Mouse (Mus musculus): Measurements from ENCODE around the gene Gm28042.

Gene Gm28042

DNA sequence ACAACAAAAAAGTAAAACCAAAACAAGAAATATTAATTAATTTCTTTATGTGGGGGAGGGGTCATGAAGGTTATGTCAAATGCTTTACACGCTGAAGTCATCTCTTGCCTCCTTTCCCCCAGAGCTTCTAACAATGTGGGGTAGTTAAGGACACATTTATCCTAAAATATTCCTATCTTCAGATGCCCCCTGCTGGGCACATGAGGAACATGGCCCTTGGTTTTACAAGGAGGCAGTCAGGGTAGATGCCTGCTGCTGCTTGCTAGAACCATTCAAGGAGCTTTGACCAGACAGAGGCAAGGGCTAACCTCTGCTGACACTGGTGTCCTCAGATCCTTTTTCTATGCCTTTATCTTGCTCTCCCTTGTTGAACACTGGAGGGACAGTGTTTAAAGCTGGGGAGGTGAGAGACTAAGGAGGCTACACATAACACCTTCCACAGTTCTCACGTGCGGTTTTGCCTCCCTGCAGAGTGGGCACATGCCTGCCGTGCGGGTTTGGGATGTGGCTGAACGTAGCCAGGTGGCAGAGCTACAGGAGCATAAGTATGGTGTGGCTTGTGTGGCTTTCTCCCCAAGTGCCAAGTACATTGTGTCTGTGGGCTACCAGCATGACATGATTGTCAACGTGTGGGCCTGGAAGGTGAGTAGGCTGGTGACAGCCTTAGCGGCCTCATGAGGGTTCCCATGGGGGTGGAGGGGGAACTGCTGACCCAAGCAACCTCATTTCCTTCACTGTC, 15.7 kb upstream of the Gm28042 start:
- DNase-seq (ENCODE audit: low spot score in 2 of 2), result peak; percentile 23 to 39

DNA sequence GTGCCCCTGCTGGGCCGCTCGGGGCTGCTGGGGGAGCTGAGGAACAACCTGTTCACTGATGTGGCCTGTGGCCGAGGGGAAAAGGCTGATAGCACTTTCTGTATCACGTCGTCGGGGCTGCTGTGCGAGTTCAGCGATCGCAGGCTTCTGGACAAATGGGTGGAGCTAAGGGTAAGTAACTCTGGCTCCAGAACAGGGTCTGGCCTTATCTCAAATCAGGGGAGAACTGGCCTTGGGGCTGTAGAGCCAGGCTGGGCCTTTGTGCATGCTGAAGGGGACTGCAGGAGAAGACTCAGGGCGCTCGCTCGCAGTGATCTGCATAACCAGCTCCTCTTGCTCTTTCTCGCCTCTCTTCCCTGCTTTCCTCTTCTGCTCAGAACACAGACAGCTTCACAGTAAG, 14.4 kb upstream of the Gm28042 start:
- DNase-seq (ENCODE audit: low spot score in 2 of 2), result no peak

- DNase-seq (ENCODE audit: low spot score in 2 of 2), result no peak
Observed at GRCm38 (mm10) chr2:120013831-120014486, 13.3 kb upstream of the Gm28042 start.

- DNase-seq (ENCODE audit: low spot score in 2 of 2), result no peak
Observed at GRCm38 (mm10) chr2:120015882-120016281, 11.4 kb upstream of the Gm28042 start.

GRCm38 (mm10) chr2:120017599-120017998, 9.7 kb upstream of the Gm28042 start:
- no peak for DNase-seq (ENCODE audit: low spot score in 2 of 2)

DNA sequence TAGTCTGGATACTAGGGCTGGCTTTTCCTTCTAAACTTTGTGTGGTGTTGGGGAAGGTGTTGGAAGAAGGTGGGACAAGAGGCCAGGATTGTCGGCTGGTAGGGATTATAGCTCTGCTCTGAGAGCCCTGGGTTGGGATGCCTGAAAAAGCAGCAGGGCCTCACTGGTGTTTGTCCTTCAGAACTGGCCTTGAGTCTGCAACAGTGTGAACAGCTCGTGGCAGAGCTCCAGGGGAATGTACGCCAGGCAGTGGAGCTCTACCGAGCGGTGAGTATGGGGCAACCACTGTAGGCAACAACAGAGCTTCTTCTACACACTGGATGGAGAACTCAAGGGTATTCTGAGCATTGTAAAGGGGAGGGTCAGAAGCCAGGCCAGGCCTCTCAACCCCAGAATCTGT, 3.0 kb upstream of the Gm28042 start:
- no peak for DNase-seq (ENCODE audit: low spot score in 2 of 2)

DNA sequence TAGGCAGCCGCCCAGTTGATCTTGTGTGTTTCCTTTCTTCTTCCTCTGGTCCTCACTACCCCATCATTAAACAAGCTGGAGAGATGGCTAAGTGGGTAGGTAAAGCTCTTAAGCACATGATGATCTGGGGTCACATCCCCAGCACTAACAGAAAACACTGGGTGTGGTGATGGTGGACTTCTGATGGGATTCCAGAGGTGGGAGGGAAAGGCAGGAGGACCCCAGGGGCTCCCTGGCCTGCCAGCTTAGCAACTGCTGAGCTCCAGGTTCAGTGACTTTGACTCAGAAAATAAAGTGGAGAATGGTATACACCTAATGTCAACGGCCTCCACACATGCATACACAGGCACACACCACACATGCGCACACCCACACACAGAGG, 648 bp downstream of the Gm28042 start:
- no peak for DNase-seq (ENCODE audit: low spot score in 2 of 2)

DNA sequence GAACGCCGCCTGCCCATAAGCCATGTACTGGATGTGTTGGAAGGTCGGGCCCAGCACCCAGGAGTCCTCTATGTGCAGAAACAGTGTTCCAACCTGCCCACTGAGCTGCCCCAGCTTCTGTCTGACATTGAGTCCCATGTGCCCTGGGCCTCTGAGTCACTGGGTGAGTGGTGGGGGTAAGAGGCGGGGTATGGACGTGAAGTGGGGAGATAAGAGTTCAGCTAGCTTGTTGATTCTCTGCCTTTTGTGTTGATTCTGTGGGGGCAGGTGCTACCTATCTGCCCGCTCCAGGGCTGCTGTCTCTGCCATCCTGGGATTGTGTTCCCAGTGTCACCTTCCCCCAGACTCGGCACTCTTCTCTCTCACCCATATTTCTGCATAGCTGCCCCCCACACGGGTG, 3.1 kb downstream of the Gm28042 start:
- DNase-seq (ENCODE audit: low spot score in 2 of 2), result no peak

DNA sequence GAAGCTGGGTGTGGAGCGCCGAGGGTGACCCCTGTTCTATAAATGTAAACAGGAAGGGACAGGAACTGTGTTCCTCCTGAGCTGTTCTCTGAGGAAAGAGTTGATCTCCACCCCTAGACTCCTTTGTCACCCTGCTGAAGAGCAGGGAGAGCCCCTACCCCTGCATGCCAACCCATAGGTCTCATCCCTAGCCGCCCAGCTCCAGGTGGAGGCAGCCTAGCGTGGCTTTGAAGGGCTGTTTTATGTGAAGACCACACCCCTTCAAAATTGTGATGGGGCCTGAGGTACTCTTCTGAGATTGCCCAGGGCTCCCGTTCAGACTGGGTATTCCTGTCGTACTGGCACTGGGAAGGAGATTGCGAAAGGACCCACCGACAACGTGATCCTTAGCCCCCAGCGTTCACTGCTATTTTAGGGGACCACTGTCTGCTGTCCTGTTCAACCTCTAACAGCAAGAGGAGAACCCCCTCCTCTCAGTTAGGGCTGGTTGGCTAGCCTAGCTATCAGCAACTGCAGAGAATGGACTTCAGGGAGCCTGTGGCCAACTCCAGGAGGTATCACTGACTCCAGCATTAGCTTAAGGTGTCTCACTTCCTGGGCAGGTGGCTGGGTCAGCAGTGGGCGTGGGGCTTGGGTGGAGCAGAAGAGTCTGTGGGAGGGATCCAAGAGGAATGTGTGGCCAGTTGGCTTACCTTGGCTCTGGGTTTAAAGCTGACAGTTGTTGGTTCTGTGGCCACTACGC, 5.6 kb downstream of the Gm28042 start, which contains the start of gene Pla2g4b:
TSS of gene Pla2g4b (plus strand) at position 692 of the 742 bp plus-strand sequence.
- no peak for DNase-seq (ENCODE audit: low spot score in 2 of 2)

DNA sequence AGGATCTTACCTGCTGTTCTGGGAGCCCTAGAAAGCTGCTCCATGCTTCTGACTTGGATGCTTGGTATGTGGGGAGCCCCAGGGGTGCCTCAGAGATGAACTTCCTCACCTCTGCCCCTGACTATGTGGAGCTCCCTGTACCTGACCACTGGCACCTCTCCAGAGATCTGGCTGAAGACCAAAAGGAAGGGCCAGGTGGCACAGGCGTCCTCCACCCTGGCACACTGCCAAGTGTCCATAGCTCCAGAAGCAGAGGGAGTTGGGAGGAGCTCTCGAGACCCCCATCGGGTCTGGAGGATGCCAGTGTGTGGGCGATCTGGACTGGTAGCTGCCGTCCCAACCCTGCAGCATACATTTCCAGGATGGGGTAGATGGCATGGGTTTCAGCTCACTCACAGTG, 6.4 kb downstream of the Gm28042 start:
- DNase-seq (ENCODE audit: low spot score in 2 of 2), result no peak

GRCm38 (mm10) chr2:120037744-120038143, 10.5 kb downstream of the Gm28042 start:
- no peak for DNase-seq (ENCODE audit: low spot score in 2 of 2)

GRCm38 (mm10) chr2:120040991-120041390, 13.7 kb downstream of the Gm28042 start:
- no peak for DNase-seq (ENCODE audit: low spot score in 2 of 2)

GRCm38 (mm10) chr2:120044101-120044603, 16.9 kb downstream of the Gm28042 start:
- no peak for DNase-seq (ENCODE audit: low spot score in 2 of 2)

DNA sequence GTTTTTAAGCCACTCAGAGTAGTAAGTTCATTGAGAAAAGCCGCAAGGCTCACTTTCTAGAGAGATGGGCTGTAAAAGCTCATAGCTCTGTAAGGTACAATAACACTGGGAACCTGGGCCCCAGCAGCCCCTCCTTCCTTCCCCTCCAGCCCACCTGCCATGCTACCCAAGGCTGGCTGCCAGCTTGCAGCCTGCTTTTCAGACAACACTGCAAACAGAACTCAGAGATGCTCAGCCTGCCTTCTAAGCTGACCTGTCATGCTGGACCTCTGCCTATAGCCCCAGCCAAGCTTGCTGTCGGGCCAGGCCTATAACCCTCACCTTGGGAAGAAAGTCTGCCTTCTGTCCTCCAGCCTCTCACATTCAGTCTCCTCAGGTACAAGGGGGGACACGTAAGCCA, 17.4 kb downstream of the Gm28042 start:
- no peak for DNase-seq (ENCODE audit: low spot score in 2 of 2)

DNA sequence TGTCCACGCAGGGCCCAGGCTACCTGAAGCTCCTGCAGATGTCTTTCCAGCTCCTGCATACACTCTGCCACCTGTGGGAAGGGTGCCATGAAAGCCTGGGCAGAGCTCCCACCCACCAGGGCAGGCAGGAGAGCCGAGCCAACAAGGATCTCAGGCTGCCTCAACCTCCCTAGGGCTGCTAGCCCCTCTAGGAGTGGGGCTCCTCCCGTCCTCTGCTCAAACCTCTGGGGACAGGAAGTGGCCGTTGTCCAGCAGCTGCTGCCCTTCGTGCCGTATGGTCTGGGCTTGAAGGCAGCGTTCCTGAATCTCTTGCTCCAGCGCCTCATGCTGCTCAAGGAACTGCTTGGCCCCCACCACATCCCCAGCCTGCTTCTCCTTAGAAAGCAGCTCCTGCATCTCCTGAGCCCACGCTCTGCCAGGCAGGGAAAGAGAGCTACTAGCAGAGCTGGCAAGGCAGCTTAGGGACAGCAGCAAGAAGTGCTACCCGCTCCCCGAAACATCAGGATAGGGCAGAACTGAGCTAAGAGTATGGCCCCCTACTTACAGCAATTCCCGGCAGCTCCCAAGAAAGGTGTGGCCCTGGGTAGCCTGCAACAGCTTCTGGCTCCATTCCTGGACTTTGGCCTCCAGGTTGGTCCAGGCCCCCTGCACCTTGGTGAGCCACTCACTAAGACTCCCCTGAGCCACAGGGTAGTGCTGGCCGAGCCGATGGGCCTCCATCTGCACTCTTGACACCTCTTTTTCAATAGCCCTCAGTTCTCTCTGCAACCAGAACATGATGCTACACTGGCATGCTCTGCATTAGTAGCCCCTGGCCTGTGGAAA, 19.4 kb downstream of the Gm28042 start:
- DNase-seq (ENCODE audit: low spot score in 2 of 2), result no peak

- no peak for DNase-seq (ENCODE audit: low spot score in 2 of 2)
Observed at GRCm38 (mm10) chr2:120048173-120048572, 20.9 kb downstream of the Gm28042 start.

DNA sequence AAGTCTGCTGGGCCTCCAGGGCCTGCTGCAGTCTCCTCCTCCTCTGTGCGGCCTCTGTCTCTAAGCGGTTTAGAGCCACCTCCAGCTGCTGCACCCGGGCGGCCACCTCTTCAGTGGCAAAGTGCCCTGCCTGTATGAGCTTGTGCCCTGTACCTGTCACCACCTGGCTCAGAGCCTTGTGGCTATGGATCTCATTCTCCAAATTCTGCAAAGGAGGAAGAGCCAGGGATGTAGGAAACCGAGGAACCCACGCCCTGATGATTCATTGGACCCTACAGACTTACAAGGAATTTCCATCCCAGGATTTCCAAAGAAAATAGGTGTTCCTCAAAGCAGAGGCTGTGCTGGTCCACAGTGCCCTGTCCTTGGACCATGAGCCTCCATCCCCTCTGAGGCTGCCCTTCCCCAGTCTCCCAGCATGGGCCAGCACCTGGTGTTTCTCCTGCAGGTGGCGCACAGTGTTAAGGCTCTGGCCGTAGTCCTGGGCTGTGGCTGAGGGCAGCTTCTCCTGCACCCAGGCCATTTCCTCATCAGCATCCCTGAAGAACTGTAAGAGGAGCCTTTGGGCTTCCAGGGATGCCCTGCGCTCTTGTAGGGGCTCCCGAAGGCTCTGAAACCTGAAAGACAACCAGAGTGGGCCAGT, 22.5 kb downstream of the Gm28042 start:
- DNase-seq (ENCODE audit: low spot score in 2 of 2), result peak; percentile 19 to 58

DNA sequence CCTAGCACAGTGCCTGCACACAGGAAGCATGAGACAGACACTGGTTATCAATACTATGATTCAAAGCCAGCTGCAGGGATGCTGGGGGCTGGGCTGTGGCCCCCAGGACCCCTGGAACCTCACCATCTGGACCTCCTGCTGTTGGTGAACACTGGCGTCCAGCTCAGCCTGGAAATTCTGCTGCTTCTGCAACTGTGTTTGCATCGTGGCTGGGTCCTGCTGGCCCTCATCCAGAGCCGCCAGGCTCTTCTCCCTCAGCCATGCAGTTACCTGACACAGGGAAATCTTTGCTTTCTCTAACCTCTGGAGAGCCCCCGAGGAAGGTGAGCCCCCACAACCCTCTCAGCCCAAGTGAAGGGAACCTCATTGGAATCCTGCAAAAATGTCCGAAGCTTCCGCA, 24.1 kb downstream of the Gm28042 start:
- no peak for DNase-seq (ENCODE audit: low spot score in 2 of 2)

- no peak for DNase-seq (ENCODE audit: low spot score in 2 of 2)
Observed at GRCm38 (mm10) chr2:120054771-120055552, 27.7 kb downstream of the Gm28042 start.

DNA sequence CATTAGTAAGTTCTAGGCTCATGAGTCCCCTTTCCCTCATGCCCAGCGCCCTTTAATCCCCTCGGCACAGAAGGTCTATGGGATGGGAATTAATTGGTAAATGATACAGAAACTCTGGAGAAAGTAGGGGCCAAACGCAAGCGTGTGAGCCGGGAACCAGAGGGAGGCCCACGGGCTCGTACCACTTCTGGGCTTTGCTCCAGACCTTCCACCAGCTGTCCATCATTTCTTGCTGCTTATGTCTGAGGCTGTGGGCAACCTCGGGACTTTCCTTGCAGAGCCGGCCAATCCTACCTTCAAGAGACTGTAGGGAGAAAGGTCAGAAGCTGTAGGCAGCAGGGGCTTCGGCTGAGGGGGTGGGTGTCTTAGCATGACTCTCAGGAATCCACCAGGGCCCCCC, 28.6 kb downstream of the Gm28042 start:
- DNase-seq (ENCODE audit: low spot score in 2 of 2), result no peak

Measured in urinary bladder, adult 18-20 months (tissue).